Mouse (Mus musculus) heart, adult 2 months (tissue): ENCODE results near the gene Nrxn2.

ENCODE experiments used
- CTCF ChIP-seq: fragments of 200-600 bp; IDR thresholded peaks from 2 replicates; pipeline ENCODE4 v1.8.1; 2022; ENCODE audit warnings: antibody characterized with exemption, mild to moderate bottlenecking, moderate library complexity
- EP300 ChIP-seq: fragments of 200-500 bp; IDR thresholded peaks from 2 replicates; pipeline ENCODE4 v1.6.1; 2011; ENCODE audit warnings: low read depth, low read length, control low read depth; ENCODE audit not compliant: insufficient read depth
- POLR2A ChIP-seq: fragments of 200-500 bp; IDR thresholded peaks from 2 replicates; pipeline ENCODE4 v1.6.1; 2011; ENCODE audit warnings: mild to moderate bottlenecking, low read depth, low read length, control low read depth; ENCODE audit not compliant: insufficient read depth

- no peak for TF ChIP-seq POLR2A
- no peak for TF ChIP-seq CTCF
- TF ChIP-seq EP300, result no peak
Measured at GRCm38 (mm10) chr19:6540191-6540590, 121.7 kb downstream of the Nrxn2 start.
